Mouse (Mus musculus): ENCODE measurements around the gene Krt7. TPM values are rescaled to one million over a fixed set of nuclear protein-coding genes. Genes with fewer than 3 reads are reported as not detected.

Gene Krt7
- total RNA-seq, 2 experiments from 2014 or later, result 1.9 to 4.1 TPM

DNA sequence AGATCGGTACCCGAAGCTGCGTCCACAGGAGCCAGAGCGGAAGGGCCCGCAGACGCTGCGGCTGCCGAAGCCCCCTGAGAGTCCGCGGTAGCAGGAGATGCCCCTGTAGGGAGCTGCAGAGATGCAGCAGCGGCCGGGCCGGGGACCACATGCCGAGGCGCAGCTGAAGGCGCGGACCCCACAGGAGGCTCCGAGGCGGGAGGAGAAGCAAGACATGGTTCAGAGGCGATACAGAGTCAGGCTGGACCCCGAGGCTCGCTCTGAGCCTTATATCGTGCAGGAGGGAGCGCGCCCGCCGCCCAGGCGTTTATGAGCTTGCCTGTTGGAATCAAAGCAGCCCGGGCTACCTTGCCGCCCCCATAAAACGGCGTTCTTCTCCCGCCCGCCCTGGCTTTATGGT, 27.7 kb downstream of the Krt7 start, which contains the start of gene Krt87:
Gene Krt87 (minus strand): TSS at position 250 of the 400 bp plus-strand sequence.
- no peak for DNase-seq

DNA sequence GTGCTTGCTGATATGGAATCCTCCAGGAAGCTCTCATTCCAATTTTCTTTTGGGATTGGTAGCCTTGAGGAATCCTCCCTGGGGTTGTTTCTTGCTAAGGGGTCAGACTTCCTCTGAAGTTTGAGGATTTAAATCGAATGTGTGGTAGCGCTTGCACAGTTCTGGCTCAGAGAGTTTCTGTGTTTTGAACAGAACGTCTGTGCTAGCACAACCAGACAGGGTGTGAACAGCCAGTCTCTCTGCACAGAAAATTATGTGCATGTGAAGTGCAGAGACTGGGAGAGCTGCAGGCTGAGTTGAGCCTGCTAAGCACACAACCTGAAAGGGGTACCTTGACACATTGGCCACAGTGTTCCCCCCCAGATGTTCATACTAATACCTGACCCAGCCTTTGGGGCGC, 30.0 kb downstream of the Krt7 start:
- DNase-seq, result no peak

DNA sequence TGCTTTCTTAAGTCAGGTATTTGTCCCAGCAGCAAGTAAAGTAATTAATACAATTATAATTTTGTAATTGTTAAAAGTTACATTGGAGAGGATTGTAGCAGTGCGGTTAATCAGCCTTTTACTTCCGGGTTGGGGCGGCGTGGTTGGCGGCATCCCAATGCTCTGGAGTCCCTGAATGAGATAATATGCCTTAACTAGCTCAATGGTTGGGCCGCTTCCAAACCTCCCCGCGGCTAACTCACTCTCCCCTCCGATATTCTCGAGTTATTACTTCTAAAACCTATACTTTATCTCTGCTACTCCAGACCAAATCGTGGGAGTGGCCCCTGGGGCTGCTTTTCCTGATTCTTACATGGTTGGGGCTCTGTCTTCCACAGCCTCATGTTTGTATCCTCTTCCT, 35.7 kb downstream of the Krt7 start:
- DNase-seq, result peak; percentile 36 to 58

DNA sequence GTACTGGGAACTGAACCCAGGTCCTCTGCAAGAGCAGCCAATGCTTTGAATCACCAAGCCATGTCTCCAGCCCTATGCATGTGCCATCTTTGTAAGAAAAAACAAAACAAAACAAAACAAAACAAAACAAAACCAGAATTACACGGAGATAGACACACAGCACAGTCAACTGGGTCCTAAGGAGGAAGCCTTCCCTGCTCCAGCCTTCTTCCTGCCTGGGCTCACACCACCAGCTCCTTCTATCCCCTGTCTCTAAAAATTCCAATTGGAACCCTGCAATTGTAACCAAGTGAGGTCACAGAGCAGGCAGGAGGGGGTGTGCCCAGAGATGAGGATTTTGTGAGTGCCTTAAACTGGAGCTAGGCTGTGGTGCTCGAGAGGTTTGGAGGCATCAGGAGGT, 36.6 kb downstream of the Krt7 start, which contains the start of gene Krt88:
Gene Krt88 (plus strand): TSS at position 301 of the 400 bp plus-strand sequence.
- no peak for DNase-seq

DNA sequence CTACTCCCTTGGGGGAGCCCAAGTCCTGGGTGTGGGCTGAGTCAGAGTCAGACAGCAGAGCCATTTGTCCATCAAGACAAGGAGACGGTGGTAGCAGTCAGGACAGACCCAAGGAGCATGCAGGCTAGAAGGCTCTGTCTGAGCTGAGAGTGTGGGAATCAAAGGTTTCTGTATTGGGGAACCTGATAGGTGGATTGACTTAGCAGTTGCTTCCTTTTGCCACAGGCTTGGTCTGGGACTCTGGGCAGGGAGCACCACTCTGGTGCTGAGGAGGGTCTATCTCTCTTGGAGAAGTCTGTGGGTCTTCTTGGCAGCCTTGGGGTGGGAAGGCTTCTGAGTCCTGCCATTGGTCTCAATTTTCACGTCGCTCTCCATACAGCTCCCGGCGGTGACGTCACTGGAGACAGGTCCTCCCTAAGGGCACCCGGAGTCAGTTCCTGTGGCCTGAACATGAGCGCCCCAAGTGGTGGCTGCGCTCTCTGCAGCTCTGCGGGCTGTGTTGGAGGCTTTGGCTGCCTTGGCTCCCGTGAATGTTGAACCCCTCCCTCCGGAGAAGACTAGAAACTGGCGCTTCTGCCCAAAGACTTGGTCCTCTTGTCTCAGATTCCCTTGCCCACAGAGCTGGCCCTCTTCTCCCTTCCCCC, 42.4 kb downstream of the Krt7 start:
- DNase-seq, result peak; percentile 77 to 86

DNA sequence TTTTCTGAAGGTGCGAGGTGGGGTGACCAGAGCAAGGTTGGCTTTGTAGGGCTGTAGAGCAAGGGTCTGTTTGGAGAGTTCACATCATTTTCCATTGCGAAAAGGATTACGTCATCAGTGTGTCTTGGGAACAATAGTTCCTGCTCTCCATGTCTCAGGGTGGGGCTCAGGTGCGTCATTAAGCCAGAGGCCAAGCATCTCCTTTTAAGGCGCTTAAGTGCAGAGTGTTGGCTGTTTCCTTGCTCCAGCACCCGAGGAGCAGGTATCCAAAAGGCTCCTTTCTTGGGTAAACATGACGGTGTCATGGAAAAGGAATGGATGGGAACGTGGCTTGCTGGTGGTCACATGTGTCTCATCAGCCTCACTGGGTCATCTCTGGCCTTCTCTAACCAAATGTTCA, 43.9 kb downstream of the Krt7 start:
- no peak for DNase-seq

DNA sequence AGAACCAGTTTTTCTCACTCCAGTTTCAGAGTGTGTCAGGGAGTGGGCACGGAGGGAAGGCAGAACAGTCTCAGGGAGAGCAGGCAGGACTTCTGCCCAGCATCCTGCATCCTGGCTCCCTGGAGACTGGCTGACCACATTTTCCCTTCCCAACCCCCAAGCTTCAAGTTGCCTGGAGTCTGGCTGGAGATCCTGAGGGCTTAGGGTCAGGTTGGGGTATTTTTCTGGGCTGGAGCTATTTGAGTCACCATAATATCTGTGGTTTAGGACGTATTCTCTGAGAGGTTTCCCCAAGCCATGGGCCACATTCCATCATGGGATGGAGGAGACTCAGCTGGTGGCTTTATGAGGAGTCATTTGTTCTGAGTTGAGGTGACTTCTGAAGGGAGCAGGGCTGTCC, 44.4 kb downstream of the Krt7 start:
- DNase-seq, result no peak

DNA sequence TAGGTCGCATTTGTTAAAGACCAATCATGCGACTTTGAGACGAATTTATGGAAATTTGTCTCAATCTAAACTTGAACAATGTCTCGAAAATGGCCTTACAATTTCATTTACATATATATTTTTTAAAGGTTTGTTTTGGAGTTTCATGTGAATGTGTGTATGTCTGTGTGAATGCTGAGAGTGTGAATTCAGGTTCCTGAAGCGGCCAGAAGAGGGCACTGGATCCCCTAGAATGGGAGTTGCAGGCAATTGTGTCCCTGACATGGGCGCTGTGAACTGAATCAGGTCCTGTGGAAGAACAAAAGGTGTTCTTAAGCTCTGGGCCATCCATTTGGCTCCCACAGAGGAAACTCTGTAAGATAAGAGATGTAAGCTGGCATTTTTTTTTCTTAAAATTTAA, 45.0 kb downstream of the Krt7 start:
- DNase-seq, result no peak

DNA sequence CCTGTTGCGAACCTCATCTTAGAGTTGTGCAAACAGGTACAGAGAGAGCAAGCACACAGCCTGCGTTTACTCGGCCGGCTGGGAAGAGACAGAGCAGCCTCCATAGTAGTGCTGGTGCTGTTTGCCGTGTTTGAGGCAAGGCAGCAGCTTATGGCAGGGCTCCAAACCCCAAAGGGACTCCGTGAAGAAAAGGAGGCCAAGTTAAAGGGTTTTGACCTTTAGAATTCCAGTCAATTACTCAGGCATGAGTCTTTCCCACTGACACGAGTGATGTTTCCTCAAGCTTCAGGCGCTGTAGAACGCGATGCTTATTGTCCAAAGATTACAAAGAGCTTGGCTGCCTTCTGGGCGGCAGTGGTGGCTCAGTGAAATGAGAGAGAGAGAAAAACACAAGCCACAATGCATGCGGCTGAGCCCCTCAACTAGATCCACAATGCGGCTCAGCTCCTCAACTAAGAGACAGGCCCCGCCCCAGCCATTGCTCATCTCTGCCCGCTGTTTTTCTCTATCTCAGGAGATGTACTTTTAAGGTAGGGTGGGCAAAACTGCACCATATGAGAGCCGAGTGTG, 47.6 kb downstream of the Krt7 start:
- peak; percentile 12 to 13 for DNase-seq

DNA sequence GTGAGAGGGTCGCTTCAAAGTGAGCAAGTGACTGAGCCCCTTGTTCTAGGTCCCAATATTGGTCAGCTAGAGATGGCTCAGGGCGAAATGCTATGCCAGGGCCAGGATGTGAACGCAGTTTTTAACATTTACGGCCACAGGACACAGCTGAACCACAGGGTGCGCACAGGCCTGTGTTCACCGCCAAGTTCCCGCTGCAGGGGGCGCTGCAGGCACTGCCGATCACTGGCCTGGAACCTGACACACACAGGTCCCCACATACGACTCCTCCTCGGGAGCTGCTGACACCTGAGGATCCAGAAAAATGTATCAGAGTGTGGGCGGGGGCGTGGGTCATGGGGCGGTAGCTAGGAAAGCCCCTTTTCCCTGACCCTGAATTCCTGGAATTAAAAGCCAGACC, 48.4 kb downstream of the Krt7 start:
- no peak for DNase-seq

DNA sequence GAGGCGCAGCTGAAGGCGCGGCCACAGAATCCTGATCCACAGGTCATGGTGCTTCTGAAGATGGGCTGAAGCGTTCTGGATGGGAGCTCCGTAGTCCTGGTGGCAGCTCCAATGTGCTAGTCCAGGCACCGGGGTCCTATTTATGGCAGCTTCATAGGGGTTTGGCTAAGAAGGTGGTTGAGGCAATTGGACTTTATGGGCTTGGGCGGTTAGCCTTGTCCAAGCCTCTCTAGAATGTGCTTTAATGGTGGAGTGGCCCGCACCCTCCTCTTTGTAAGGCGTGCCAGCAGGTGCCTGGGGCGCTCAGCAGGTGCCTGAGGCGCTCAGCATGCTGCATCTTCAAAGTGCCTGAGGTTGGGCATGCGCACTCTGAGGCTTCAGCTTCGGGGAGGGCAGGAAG, 52.8 kb downstream of the Krt7 start, which contains the start of gene Krt81:
Gene Krt81 (minus strand): TSS at position 101 of the 400 bp plus-strand sequence.
- no peak for DNase-seq

DNA sequence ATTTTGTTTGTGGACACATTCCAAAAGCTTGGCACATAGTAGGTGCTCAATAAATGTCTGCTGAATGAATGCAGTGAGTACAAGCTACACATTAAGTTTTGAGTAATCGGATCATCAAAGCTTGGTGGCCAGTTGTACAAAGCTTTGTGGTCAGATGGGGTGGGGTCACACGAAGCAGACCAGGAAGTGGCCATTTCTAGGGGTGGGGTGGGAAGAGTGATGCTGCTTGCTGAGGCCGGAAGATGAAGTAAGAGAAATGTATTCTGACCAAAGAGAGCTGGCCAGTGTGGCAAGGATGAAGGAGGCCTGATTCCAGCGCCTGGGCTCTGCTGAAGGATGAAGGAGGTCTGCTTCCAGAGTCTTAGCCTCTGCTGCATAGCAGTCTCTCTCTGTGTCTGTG, 58.2 kb downstream of the Krt7 start:
- DNase-seq, result no peak

DNA sequence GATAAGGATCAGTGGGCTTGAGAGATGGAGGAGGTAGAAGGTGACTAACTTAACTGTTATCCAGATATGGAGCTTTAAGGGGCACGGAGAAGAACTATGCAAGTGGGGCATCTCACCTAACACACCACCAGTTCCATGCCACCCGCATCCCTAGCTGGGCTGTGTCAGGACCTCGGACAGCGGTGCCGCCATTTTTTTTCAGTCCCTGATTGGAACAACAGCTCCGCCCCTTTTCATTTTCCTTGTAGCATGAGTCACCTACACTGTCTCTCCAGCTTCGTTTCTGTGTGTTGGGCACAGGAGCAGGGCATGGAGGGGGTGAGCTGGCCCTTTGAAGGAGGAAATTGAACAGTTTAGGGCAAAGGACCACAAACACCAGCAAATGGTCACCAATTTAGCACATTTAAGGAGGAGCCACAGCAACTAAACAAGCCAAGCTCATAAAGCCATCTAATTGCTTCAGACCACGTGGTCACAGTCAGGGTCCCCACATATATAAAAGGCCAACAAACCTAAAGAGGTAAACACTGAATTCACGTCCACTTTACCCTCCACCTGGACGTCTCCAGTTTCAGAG, 62.2 kb downstream of the Krt7 start, which contains the start of gene Krt86:
Gene Krt86 (plus strand): TSS at position 527 of the 577 bp plus-strand sequence.
- DNase-seq, result peak in 1 of 2 experiments; percentile 17

DNA sequence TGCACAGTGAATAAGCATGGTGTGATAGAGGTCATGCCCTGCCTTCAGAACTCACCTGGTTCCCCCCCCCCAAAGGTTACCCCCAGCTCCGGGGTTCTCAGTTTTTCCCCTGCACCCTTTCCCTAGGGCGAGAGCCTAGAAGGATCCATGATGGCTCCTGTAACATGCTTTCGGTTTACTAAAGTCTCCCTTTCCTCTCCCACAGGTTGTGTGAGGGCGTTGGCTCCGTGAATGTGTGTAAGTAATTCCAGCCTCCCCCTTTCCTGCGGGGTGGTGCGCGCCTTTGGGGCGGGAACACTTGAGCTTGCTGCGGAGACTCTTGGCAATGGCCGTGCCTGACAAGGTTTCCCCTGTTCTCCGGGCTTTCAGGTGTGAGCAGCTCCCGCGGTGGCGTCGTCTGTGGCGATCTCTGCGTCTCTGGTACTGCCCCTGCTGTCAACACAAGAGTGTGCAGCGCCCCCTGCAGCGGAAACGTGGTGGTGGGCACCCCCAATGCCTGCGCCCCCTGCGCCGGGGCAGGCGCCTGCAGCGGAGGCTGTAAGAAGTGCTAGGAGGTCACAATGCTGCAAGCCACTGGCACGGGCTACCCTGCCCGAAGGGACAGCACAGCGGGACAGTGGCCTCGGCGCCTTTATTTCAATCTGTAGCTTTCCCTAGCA, 68.3 kb downstream of the Krt7 start:
- DNase-seq, result peak; percentile 5 to 46

DNA sequence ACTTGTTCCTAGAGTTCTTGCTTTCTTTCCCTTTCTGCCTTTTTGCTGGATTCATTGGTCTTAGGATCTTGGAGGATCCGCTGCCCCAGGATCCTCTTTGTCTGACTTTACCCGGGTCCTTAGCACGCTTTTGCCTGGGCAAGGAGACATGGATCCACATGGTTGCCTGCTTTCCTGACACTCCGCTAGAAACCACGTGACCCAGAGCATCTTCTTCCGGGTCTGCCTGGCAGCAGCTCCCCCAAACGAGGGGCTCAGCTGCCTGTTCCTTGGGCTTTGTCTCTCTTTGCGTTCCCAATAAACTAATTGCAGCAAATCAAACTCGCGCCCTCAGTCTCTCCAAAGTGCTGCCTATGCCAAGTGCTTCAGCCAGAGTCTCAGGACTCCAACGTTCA, 68.8 kb downstream of the Krt7 start:
- DNase-seq, result no peak

Small RNA genes within 50 kb of the gene (microRNA-seq; reads per million reads assigned to microRNA genes)
- gene Mir1941, result 6.8 reads per million in 2 experiments

Other genes with a start within 250 kb of the Krt7 start
- 10 to 100 TPM in 1 of 2 experiments, 1 to 10 TPM in 1; 9.8 to 10.3 TPM for gene Acvr1b, start 237.0 kb upstream of the Krt7 start, total RNA-seq (2021)
- gene Grasp, start 186.9 kb upstream of the Krt7 start, total RNA-seq (2021), result 1 to 10 TPM; 8.7 to 9.7 TPM
- gene Nr4a1, start 156.8 kb upstream of the Krt7 start, total RNA-seq (2021), result 10 to 100 TPM in 1 of 2 experiments, 1 to 10 TPM in 1; 7.7 to 10.5 TPM
- 10 to 100 TPM; 20.0 to 21.3 TPM for gene Atg101, start 126.8 kb upstream of the Krt7 start, total RNA-seq (2021)
- gene 6030408B16Rik, start 117.8 kb upstream of the Krt7 start, total RNA-seq (2021), result 1 to 10 TPM in 1 of 2 experiments, under 1 TPM in 1; 0.69 to 1.1 TPM
- 1 to 10 TPM; 2.0 to 3.2 TPM for gene Krt80, start 40.9 kb upstream of the Krt7 start, total RNA-seq (2021)
- gene Krt87, start 27.8 kb downstream of the Krt7 start, total RNA-seq (2021), result not detected
- not detected for gene Krt88, start 36.7 kb downstream of the Krt7 start, total RNA-seq (2021)
- gene Krt81, start 52.7 kb downstream of the Krt7 start, total RNA-seq (2021), result not detected
- not detected for gene Krt86, start 62.4 kb downstream of the Krt7 start, total RNA-seq (2021)
- gene Krt83, start 80.5 kb downstream of the Krt7 start, total RNA-seq (2021), result not detected
- not detected for gene Gm49425, start 106.2 kb downstream of the Krt7 start, total RNA-seq (2021)
- not detected for gene Krt84, start 121.8 kb downstream of the Krt7 start, total RNA-seq (2021)
- not detected for gene Krt82, start 139.6 kb downstream of the Krt7 start, total RNA-seq (2021)
- not detected for gene Krt90, start 151.9 kb downstream of the Krt7 start, total RNA-seq (2021)
- gene Krt75, start 162.9 kb downstream of the Krt7 start, total RNA-seq (2021), result not detected
- gene Gm5414, start 217.1 kb downstream of the Krt7 start, total RNA-seq (2021), result not detected
- gene Gm5478, start 236.3 kb downstream of the Krt7 start, total RNA-seq (2021), result not detected